Mouse (Mus musculus): Measurements from ENCODE around the gene Gm14308. TPM values are rescaled to one million over a fixed set of nuclear protein-coding genes. Genes with fewer than 3 reads are reported as not detected.
"Not testable (repeated sequence)": the region's sequence is repeated elsewhere in the genome, so short reads cannot be mapped to it uniquely, and the experiment has no call there.

Gene Gm14308
- 4.3 and 4.4 TPM in 2 replicates for polyA plus RNA-seq (2015; fragmentation: Nextera tagmentation; extraction: Ambion mirVana)

DNA sequence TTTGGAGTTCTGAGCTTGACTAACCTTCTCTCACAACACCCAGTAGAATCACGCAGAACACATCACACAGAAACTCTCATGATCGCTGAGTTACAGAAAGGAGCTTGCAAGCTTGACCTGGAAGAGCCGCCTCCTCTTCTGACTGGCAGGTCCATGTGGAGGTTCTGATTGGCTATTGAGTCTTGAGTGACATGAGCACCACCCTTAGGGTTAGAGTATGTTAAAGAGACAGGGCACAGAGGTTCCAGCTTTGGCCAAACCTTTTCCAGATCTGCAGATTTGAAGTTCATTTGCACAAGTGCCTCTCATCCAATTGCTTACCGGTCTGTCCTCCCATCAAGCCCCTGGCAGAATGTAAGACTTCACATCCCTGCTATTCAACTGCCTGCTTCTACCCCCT lies at the start of gene Gm14308:
Gm14308 (minus strand) TSS at position 101 of the 400 bp plus-strand sequence.
- H3K27ac ChIP-seq; H3K27me3 ChIP-seq; H3K9me3 ChIP-seq (replicated peaks); H3K4me2 ChIP-seq; H3K9ac ChIP-seq; ATAC-seq (ENCODE audit: low read depth); H3K4me3 ChIP-seq (replicated peaks); H3K36me3 ChIP-seq; H3K4me1 ChIP-seq (replicated peaks); DNase-seq: not testable (repeated sequence)
- no CpG with 5 or more reads among the region's 4 CpGs for WGBS (ENCODE audit: insufficient replicate concordance)

DNA sequence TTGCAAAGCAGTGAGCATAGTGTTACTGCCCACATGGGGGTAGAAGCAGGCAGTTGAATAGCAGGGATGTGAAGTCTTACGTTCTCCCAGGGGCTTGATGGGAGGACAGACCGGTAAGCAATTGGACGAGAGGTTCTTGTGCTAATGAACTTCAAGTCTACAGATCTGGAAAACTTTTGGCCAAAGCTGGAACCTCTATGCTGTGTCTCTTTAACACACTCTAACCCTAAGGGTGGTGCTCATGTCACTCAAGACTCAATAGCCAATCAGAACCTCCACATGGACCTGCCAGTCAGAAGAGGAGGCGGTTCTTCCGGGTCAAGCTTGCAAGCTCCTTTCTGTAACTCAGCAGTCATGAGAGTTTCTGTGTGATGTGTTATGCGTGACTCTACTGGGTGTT lies 34.1 kb upstream of the Gm14308 start, which contains the start of gene Zfp973:
Zfp973 (plus strand) TSS at position 301 of the 400 bp plus-strand sequence.
- DNase-seq, result not testable (repeated sequence)

More for the DNA sequence above, 34.1 kb upstream of the Gm14308 start, which contains the start of gene Zfp973:
- not testable (repeated sequence) for H3K4me1 ChIP-seq (replicated peaks); H3K36me3 ChIP-seq; H3K9ac ChIP-seq; H3K4me3 ChIP-seq (replicated peaks); H3K27ac ChIP-seq; H3K27me3 ChIP-seq; H3K9me3 ChIP-seq (replicated peaks); H3K4me2 ChIP-seq; ATAC-seq (ENCODE audit: low read depth)
- no CpG with 5 or more reads among the region's 6 CpGs for WGBS (ENCODE audit: insufficient replicate concordance)

Other genes starting within 250 kb of the Gm14308 start
- 3.9 and 5.3 TPM in 2 replicates for gene Gm14435, start 212.8 kb downstream of the Gm14308 start, polyA plus RNA-seq (2015; fragmentation: Nextera tagmentation; extraction: Ambion mirVana)
- gene Gm14434, start 149.6 kb downstream of the Gm14308 start, polyA plus RNA-seq (2015; fragmentation: Nextera tagmentation; extraction: Ambion mirVana), result 0.65 and 4.7 TPM in 2 replicates
- not detected in 2 replicates for gene Zfp967, start 115.3 kb downstream of the Gm14308 start, polyA plus RNA-seq (2015; fragmentation: Nextera tagmentation; extraction: Ambion mirVana)
- gene Zfp973, start 34.2 kb upstream of the Gm14308 start, polyA plus RNA-seq (2015; fragmentation: Nextera tagmentation; extraction: Ambion mirVana), result 2.7 and 3.0 TPM in 2 replicates
- 6.0 and 7.0 TPM in 2 replicates for gene Gm14305, start 72.0 kb upstream of the Gm14308 start, polyA plus RNA-seq (2015; fragmentation: Nextera tagmentation; extraction: Ambion mirVana)
- gene Gm14295, start 162.3 kb upstream of the Gm14308 start, polyA plus RNA-seq (2015; fragmentation: Nextera tagmentation; extraction: Ambion mirVana), result 3.7 and 4.2 TPM in 2 replicates
- gene Gm14408, start 194.8 kb upstream of the Gm14308 start, polyA plus RNA-seq (2015; fragmentation: Nextera tagmentation; extraction: Ambion mirVana), result not detected in 2 replicates

Data from liver, embryonic 13.5 days (tissue).